Mouse (Mus musculus): ENCODE measurements at regions not wholly inside any gene's neighbourhood (a gene's known extent, or its start where the extent isn't known, plus 50 kb on each side); places are given as distances from the start of the nearest gene placed in this dataset.
"Not testable (repeated sequence)": the region's sequence is repeated elsewhere in the genome, so short reads cannot be mapped to it uniquely, and the experiment has no call there.

DNA sequence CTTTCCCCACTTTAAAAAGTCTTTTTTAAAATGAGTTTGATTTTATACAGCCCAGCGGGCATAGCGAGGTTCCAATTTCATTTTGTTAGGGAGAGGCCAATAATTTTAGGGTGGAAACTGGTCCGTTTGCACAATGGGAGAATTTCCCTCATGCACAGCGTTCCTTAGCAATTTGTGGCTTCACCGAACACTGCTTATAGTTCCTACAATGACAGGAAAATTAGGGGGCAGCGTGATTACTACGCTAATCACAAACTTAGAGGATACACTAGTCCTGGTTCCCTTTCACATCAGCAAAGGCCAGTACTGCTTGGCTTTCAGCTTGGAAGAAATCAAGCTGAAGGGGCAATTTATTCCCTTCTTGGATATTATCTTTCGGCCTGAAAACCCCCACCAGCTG, 745.1 kb upstream of the Gm19410 start:
- DNase-seq (ENCODE audit: low spot score in 2 of 2), result no peak

DNA sequence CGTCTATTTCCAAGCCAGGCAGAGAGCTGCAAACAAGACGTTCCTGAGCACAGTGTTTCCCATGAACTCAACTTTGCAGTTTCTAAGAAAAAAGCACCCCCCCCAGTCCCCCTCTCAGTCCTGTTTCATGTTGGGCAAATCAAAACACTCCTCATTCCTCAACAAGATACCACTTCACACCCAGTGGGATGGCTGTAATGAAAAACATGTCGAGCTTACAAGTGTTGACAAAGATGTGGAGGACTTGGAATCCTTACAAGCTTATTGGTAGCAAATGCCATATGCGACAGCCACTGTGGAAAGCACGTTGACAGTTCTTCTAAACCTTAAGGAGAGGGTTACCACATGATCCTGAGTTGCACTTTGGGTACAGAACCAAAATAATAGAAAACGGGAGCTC, 742.9 kb upstream of the Gm19410 start:
- DNase-seq (ENCODE audit: low spot score in 2 of 2), result no peak

- DNase-seq (ENCODE audit: low spot score in 2 of 2), result no peak
Observed at GRCm38 (mm10) chr8:35047798-35048197, 717.8 kb upstream of the Gm19410 start.

- no peak for DNase-seq (ENCODE audit: low spot score in 2 of 2)
Observed at GRCm38 (mm10) chr8:35053444-35053843, 712.1 kb upstream of the Gm19410 start.

GRCm38 (mm10) chr8:35061048-35061447, 704.5 kb upstream of the Gm19410 start:
- DNase-seq (ENCODE audit: low spot score in 2 of 2), result no peak

GRCm38 (mm10) chr8:35068228-35068627, 697.4 kb upstream of the Gm19410 start:
- DNase-seq (ENCODE audit: low spot score in 2 of 2), result no peak

- DNase-seq (ENCODE audit: low spot score in 2 of 2), result peak; percentile 7 to 80
Observed at GRCm38 (mm10) chr8:35070246-35070989, 695.2 kb upstream of the Gm19410 start.

DNA sequence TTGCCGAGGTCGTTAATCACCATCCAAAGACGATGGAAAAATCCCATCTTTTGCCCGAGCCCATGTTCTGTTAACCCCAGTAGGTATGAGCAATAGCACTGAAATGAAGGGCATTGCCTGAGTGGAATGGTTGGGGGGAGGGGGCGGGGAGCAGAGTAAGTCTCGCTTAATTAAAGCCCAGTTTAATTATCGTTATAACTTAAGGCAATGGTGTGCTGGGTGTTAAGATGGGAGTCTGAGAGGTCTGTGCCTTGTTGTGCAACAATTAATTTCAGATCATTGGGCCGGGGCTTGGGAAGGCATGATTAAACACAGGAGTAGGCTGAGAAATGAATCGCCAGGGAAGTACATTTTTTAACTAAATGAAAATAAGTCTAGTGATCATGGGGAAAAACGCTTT, 689.6 kb upstream of the Gm19410 start:
- no peak for DNase-seq (ENCODE audit: low spot score in 2 of 2)

GRCm38 (mm10) chr8:35083161-35083560, 682.4 kb upstream of the Gm19410 start:
- DNase-seq (ENCODE audit: low spot score in 2 of 2), result no peak

DNA sequence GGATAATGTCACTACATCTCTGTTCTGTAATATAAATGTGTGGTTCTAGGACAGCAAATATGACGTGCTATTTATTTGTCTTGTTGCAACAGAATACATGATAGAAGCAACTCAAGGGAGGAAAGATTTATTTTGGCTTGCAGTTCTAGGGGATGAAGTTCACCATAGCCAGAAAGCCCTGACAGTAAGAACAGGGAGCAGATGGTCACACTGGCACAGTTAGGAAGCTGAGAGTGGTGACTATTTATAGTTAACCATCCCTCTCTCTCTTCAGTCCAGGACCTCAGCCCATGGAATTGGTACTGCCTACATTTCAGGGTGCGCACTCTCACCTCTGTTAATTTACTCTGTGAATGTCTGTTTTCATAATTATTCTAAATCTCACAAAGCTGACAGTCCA, 678.5 kb upstream of the Gm19410 start:
- no peak for DNase-seq (ENCODE audit: low spot score in 2 of 2)

DNA sequence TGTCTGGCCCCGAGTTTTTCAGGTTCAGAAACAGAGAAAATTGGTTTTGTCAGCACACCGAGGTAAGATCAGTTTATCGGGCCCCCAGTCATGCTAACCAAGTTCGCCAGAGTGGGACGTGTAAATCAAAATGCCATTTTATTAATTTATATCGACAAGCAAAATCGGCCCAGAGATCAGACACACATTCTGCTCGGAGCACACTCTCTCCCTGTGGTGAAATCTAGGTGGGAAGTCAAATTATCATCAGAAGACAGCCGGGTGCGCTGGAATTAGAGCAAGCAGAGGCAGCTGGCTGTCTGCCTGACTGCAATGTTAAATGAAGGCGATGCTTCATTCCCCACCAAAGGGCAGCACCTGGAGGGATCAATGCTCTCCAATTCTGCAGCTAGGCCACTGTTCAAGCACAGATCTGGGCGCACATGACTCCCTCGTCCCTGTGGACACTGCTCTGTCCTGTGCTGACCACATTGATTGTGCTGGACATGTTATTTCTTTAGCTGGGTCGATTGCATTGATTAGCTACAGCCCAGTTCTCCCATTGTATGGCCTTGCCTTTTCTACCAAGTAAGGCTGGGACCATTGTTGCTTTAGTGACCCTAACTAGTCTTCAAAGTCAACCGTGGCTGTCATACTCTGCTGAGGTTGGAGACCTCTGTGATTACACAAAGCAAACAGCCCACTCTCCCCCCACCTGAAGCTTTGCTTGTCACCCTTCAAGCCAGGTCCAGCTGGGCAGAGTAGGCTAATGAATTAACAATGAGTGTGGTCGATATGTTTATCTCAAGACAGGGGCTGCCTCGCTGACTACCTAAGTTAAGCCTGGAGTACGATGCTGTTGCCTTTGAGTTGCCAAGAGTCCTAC, 677.0 kb upstream of the Gm19410 start:
- no peak for DNase-seq (ENCODE audit: low spot score in 2 of 2)

DNA sequence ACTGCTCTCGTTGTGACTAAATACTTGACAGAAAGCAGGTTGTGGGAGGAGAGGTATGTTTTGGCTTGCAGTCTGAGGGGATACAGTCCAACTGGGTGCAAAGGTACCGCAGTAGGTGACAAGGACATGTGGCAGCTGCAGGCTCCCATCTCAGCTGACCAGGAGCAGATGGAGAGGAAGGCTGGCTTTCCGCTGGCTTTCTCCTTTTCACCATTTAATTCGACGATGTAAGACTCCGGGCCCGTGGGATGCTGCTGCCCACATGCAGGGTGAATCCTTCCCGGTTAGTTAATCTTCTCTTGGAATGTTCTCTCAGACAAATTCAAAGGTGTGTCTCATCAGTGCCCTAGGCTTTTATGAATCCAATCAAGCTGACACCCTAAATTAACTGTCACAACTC, 676.1 kb upstream of the Gm19410 start:
- DNase-seq (ENCODE audit: low spot score in 2 of 2), result no peak

- no peak for DNase-seq (ENCODE audit: low spot score in 2 of 2)
Observed at GRCm38 (mm10) chr8:35101701-35102100, 663.9 kb upstream of the Gm19410 start.

DNA sequence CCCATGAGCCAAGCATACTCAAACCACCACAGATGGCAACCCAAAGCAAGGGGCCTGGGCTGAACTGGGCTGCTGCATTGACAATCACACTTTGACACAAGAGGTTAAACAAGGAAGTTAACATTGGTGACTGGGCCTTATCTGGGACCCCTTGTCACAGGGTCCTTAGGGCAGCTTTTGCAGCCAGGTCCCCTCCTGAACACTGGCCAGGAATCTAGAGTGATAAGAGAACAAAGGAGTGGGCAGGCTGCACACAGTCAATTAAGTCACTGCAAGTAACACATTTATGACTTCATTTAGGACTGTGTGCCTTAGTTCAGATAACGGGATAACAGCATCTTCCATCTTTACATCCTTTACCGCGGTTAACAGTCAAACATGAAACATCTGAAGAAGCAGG, 663.5 kb upstream of the Gm19410 start:
- not testable (repeated sequence) for DNase-seq (ENCODE audit: low spot score in 2 of 2)

GRCm38 (mm10) chr8:35104465-35104876, 661.1 kb upstream of the Gm19410 start:
- not testable (repeated sequence) for DNase-seq (ENCODE audit: low spot score in 2 of 2)

DNA sequence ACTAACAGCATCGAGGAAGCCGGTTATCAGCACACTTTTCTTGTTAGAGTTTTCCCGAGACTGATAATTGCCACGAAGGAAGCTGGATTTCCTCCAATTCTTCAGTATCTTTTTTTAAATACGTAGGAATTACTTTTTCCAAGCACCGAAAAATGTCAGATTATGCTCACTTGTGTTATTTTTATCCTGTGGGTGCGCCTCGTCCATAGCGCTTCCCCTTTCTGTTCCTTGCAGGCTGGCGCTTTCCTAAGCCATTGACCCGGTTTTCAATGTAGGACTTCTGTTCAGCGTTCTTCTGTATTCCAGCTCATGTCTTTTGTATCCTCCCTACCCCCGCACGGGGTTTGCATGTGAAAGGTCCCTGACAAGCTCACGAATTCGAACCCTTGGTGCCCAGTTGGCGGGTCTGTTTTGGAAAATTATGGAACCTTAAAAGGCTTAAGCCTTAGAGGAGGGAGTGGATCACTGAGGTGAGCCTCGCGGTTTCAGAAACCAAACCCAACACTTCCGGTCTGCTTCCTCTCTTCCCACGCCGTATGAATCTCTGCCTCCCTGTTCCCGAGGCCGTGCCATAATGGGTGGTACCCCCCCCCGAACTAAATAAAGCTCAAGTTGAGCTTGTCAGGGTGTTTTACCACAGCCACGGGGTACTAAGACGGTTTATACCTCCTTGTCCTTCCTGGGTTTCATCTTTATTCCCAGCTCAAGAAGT, 655.9 kb upstream of the Gm19410 start:
- no peak for DNase-seq (ENCODE audit: low spot score in 2 of 2)

- DNase-seq (ENCODE audit: low spot score in 2 of 2), result no peak
Observed at GRCm38 (mm10) chr8:35110286-35110685, 655.3 kb upstream of the Gm19410 start.

- DNase-seq (ENCODE audit: low spot score in 2 of 2), result no peak
Observed at GRCm38 (mm10) chr8:35111130-35111529, 654.5 kb upstream of the Gm19410 start.

GRCm38 (mm10) chr8:35112591-35113265, 652.9 kb upstream of the Gm19410 start:
- no peak for DNase-seq (ENCODE audit: low spot score in 2 of 2)

- DNase-seq (ENCODE audit: low spot score in 2 of 2), result no peak
Observed at GRCm38 (mm10) chr8:35114031-35114430, 651.6 kb upstream of the Gm19410 start.

DNA sequence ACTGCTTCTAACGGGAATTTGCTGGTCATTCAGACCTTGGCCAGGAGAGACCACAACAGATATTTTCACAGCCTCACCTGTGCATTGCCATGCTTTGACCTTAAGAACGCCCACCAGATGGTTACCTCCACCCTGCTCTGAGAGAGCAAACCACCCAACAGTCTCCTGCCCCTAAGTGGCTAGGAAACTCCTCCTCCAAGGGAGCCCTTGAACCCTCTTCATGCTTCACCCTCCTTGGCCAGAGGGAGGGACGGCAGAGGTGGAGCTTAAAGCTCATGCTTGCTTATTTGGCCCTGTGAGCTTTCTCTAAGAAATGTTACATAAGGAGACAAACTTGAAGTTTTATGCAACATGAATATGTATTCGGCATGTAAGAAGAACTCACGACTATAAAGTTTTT, 645.0 kb upstream of the Gm19410 start:
- DNase-seq (ENCODE audit: low spot score in 2 of 2), result no peak
